Mouse (Mus musculus): Measurements from ENCODE around the gene Cep63.

DNA sequence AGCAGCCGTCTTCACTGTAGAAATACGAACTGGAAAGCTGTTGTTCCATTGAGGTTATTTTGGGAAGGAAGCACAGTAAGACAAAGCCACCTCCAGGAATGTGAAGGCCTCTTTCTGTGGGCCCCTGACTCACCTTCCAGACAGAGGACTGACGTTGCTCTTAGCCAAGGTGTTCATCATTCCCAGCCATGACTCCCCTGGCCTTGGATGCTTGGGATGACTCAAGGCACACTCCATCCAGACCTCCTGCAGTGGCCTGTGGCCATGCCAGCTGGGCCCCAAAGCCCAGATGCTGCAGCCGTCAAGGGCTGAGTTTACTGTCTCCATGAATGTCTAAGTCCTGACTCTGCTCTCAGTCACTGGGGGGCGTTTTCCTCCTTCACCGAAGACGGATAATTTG lies 47.0 kb upstream of the Cep63 start:
- TF ChIP-seq CTCF (IDR thresholded peaks at IDR 0.05; ENCODE audit: low read depth) (no peak), EP300 (IDR thresholded peaks at IDR 0.05; ENCODE audit: low read depth) (no peak)

All from liver, postnatal 0 days (tissue).